Mouse (Mus musculus): ENCODE data around the gene Camsap3. TPM values are rescaled to one million over a fixed set of nuclear protein-coding genes. Genes with fewer than 3 reads are reported as not detected.

Camsap3 gene
- polyA plus RNA-seq, 1 experiment, result not detected

- no peak for TF ChIP-seq GATA1 (IDR thresholded peaks at IDR 0.05; ENCODE audit: low read length)
These were observed 43.8 kb downstream of the Camsap3 start, which contains the start of gene Stxbp2 for GRCm38 (mm10) chr8:3630647-3631477. Gene Stxbp2, plus strand, starts transcription at chr8:3630955.

- no peak for TF ChIP-seq GATA1 (IDR thresholded peaks at IDR 0.05; ENCODE audit: low read length)
These were observed 44.4 kb downstream of the Camsap3 start for GRCm38 (mm10) chr8:3631478-3631875.

GRCm38 (mm10) chr8:3645804-3646203, 58.7 kb downstream of the Camsap3 start:
- TF ChIP-seq GATA1 (IDR thresholded peaks at IDR 0.05; ENCODE audit: low read length), result no peak

- no peak for TF ChIP-seq GATA1 (IDR thresholded peaks at IDR 0.05; ENCODE audit: low read length)
These were observed 59.9 kb downstream of the Camsap3 start for GRCm38 (mm10) chr8:3646824-3647531.

GRCm38 (mm10) chr8:3647561-3647960, 60.5 kb downstream of the Camsap3 start:
- TF ChIP-seq GATA1 (IDR thresholded peaks at IDR 0.05; ENCODE audit: low read length), result no peak

- TF ChIP-seq GATA1 (IDR thresholded peaks at IDR 0.05; ENCODE audit: low read length), result no peak
These were observed 61.2 kb downstream of the Camsap3 start for GRCm38 (mm10) chr8:3648268-3648667.

GRCm38 (mm10) chr8:3648990-3649389, 61.9 kb downstream of the Camsap3 start:
- TF ChIP-seq GATA1 (IDR thresholded peaks at IDR 0.05; ENCODE audit: low read length), result no peak

GRCm38 (mm10) chr8:3652845-3653244, 65.8 kb downstream of the Camsap3 start:
- no peak for TF ChIP-seq GATA1 (IDR thresholded peaks at IDR 0.05; ENCODE audit: low read length)

- no peak for TF ChIP-seq GATA1 (IDR thresholded peaks at IDR 0.05; ENCODE audit: low read length)
These were observed 67.8 kb downstream of the Camsap3 start for GRCm38 (mm10) chr8:3654726-3655508.

GRCm38 (mm10) chr8:3655526-3655925, 68.4 kb downstream of the Camsap3 start, which contains the start of gene Retn:
Gene Retn, plus strand, starts transcription at chr8:3655770.
- TF ChIP-seq GATA1 (IDR thresholded peaks at IDR 0.05; ENCODE audit: low read length), result no peak

GRCm38 (mm10) chr8:3656725-3657381, 69.8 kb downstream of the Camsap3 start:
- TF ChIP-seq GATA1 (IDR thresholded peaks at IDR 0.05; ENCODE audit: low read length), result no peak

Other genes with a start within 250 kb of the Camsap3 start
- not detected in 2 replicates for gene A430078G23Rik, start 233.9 kb upstream of the Camsap3 start, polyA plus RNA-seq (2012)
- gene Arhgef18, start 194.3 kb upstream of the Camsap3 start, polyA plus RNA-seq (2012), result 24.9 and 32.4 TPM in 2 replicates
- 0.45 and 0.79 TPM in 2 replicates for gene Pex11g, start 119.6 kb upstream of the Camsap3 start, polyA plus RNA-seq (2012)
- gene Tex45, start 116.4 kb upstream of the Camsap3 start, polyA plus RNA-seq (2012), result 0.04 TPM in 1 of 2 replicates, not detected in the other
- gene Zfp358, start 94.2 kb upstream of the Camsap3 start, polyA plus RNA-seq (2012), result 14.9 and 16.7 TPM in 2 replicates
- 106 and 187 TPM in 2 replicates for gene Mcoln1, start 86.8 kb upstream of the Camsap3 start, polyA plus RNA-seq (2012)
- gene Pnpla6, start 71.9 kb upstream of the Camsap3 start, polyA plus RNA-seq (2012), result 23.2 and 24.6 TPM in 2 replicates
- gene C330021F23Rik, start 19.3 kb upstream of the Camsap3 start, polyA plus RNA-seq (2012), result not detected in 2 replicates
- 38.8 and 51.5 TPM in 2 replicates for gene Xab2, start 34.0 kb downstream of the Camsap3 start, polyA plus RNA-seq (2012)
- 50.5 and 55.8 TPM in 2 replicates for gene Pet100, start 34.3 kb downstream of the Camsap3 start, polyA plus RNA-seq (2012)
- not detected in 2 replicates for gene Pcp2, start 38.3 kb downstream of the Camsap3 start, polyA plus RNA-seq (2012)
- 250 and 417 TPM in 2 replicates for gene Stxbp2, start 43.7 kb downstream of the Camsap3 start, polyA plus RNA-seq (2012)
- not detected in 2 replicates for gene Retn, start 68.5 kb downstream of the Camsap3 start, polyA plus RNA-seq (2012)
- gene Mcemp1, start 78.5 kb downstream of the Camsap3 start, polyA plus RNA-seq (2012), result not detected in 2 replicates
- gene Fcor, start 85.1 kb downstream of the Camsap3 start, polyA plus RNA-seq (2012), result not detected in 2 replicates
- gene Trappc5, start 89.0 kb downstream of the Camsap3 start, polyA plus RNA-seq (2012), result 22.4 and 25.8 TPM in 2 replicates
- gene Fcer2a, start 106.9 kb downstream of the Camsap3 start, polyA plus RNA-seq (2012), result not detected in 2 replicates
- not detected in 2 replicates for gene Clec4g, start 133.4 kb downstream of the Camsap3 start, polyA plus RNA-seq (2012)
- gene Cd209a, start 161.7 kb downstream of the Camsap3 start, polyA plus RNA-seq (2012), result not detected in 2 replicates

Data from G1E-ER4 (cell line).